Mouse (Mus musculus) layer of hippocampus, postnatal 14 days (tissue): ENCODE results near the gene 9330161L09Rik. TPM values are rescaled to one million over a fixed set of nuclear protein-coding genes. Genes with fewer than 3 reads are reported as not detected.

Experiments used
- total RNA-seq, 2 experiments: library from RNA; stranded (reverse); gene quantifications; 2 replicates each; pipeline ENCODE4 v1.2.3; 2021

Gene 9330161L09Rik
- total RNA-seq, 2 experiments from 2014 or later, result 2.0 to 3.4 TPM

Other genes starting within 250 kb of the 9330161L09Rik start
- 1 to 10 TPM; 4.8 to 7.9 TPM for gene Prima1, start 165.7 kb downstream of the 9330161L09Rik start, total RNA-seq
- gene Fam181a, start 96.8 kb downstream of the 9330161L09Rik start, total RNA-seq, result 1 to 10 TPM; 2.1 to 2.2 TPM
- 1 to 10 TPM; 1.9 TPM for gene Asb2, start 51.8 kb downstream of the 9330161L09Rik start, total RNA-seq
- gene Otub2, start 19.1 kb downstream of the 9330161L09Rik start, total RNA-seq, result 10 to 100 TPM; 45.3 to 47.3 TPM
- 100 to 1,000 TPM; 166 to 196 TPM for gene Ddx24, start 18.0 kb upstream of the 9330161L09Rik start, total RNA-seq
- gene Ifi27, start 26.4 kb upstream of the 9330161L09Rik start, total RNA-seq, result 10 to 100 TPM; 54.1 to 54.8 TPM
- gene Ifi27l2a, start 35.9 kb upstream of the 9330161L09Rik start, total RNA-seq, result 1 to 10 TPM; 2.0 to 2.8 TPM
- gene Ifi27l2b, start 49.4 kb upstream of the 9330161L09Rik start, total RNA-seq, result not detected
- 10 to 100 TPM; 31.6 to 37.8 TPM for gene Ppp4r4, start 124.5 kb upstream of the 9330161L09Rik start, total RNA-seq
- under 1 TPM in 1 of 2 experiments, not detected in 1; 0.09 TPM for gene Serpina10, start 223.6 kb upstream of the 9330161L09Rik start, total RNA-seq
- gene Serpina6, start 249.4 kb upstream of the 9330161L09Rik start, total RNA-seq, result not detected